Mouse (Mus musculus) B cell, adult 2 months (primary cell): ENCODE results near the gene Sh3bp2.

Experiments
- DNase-seq, 2 experiments: peaks; one replicate each; pipeline ENCODE4 v3.0.0; 2022

Sh3bp2 gene

GRCm38 (mm10) chr5:34525663-34526476 lies at the start of gene Sh3bp2:
TSS of gene Sh3bp2 (plus strand) at chr5:34525838.
- peak; percentile 99 for DNase-seq

DNA sequence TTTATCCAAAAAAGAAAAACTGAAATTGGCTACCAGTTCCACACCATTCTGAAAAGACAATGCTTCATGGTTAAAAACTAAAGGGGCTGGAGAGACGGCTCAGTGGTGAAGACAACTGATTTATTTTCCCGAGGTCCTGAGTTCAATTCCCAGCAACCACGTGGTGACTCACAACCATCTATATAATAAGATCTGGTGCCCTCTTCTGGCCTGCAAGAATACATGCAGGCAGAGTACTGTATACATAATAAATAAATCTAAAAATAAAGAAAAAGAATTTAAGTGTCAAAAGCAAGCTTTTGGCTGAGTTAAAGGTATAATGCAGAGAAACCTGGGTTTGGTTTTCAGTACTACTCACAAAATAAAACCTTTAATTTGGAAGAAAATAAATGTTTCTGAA lies 44.7 kb upstream of the Sh3bp2 start:
- peak in 1 of 2 experiments; percentile 19 for DNase-seq

DNA sequence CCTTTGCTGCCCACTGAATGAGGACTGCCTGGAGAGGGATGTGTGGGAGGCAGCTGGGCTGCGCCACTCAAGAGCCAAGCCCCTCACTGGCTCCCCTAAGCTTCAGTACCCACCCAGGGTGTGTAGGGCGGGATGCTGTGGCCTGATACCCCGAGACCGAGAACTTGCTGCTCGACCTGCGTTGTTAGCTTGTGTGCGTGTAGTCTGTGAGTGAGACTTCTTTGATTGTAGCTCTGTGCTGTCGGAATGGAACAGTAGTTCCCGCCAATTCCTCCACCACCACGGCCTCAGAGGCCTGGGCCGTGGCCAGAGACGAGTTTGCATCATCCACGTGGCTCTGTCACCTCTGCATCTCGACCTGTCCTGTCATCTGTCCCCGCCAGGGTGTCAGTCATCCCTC lies 39.9 kb upstream of the Sh3bp2 start:
- DNase-seq: no peak

DNA sequence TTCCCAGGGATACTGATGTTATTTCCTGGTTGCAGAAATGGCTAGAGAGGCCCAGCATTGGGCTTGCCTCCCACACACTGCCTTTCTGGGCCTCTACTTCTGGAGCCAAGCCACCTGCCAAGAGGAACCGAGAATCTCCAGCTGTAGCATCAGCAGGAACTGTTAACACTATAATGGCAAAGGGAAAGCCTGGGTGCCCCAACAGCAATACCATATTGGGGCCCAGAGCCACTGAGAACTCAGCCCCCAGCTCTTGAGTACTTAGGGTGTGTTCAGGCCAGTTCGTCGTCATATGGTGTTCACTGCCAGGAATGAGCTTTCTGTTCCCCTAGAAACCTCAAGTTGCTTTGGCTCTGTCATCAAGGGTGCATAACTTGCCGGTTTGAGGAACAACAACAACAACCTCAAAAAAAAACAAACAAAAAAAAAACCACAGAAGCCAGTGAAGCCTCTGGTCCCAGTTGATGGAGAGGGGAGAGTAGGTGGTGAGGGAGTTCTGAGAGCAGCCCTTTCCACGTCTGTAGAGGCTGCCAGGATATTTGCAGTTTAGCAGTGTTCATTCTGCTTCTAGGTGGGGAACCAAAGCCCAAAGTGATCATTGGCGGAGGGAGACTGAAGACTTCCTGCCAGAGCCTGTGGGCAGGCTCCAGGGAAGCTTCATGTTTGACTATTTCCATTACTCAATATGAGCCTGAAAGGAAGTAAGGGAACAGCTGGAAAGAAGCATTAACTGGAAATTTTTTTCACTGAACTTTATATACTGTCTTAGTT lies 38.1 kb upstream of the Sh3bp2 start:
- DNase-seq: no peak

GRCm38 (mm10) chr5:34488741-34489417 lies 36.8 kb upstream of the Sh3bp2 start:
- no peak for DNase-seq

GRCm38 (mm10) chr5:34489418-34489787 lies 36.2 kb upstream of the Sh3bp2 start:
- no peak for DNase-seq

GRCm38 (mm10) chr5:34496745-34497144 lies 28.9 kb upstream of the Sh3bp2 start:
- DNase-seq: no peak

DNA sequence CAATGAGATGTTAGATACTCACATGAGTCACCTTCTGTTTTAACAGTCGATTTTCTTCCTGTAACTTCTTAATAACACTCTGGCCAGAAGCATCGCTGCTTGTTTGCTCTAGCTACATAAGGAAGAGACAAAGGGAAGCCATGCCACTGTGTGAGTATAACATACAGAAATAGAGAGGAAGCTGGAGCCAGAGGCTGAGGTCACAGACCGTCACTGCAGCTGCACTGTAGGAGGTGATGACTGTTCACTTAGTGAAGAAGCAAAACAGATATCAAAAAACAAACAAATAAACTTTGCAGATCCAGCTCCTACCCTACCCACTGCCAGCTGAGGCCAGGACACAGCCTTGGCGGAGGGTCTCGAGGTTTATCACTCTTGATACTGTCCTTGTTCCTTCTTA lies 24.8 kb upstream of the Sh3bp2 start:
- DNase-seq: no peak

- no peak for DNase-seq
These were observed 24.1 kb upstream of the Sh3bp2 start for GRCm38 (mm10) chr5:34501588-34501987.

DNA sequence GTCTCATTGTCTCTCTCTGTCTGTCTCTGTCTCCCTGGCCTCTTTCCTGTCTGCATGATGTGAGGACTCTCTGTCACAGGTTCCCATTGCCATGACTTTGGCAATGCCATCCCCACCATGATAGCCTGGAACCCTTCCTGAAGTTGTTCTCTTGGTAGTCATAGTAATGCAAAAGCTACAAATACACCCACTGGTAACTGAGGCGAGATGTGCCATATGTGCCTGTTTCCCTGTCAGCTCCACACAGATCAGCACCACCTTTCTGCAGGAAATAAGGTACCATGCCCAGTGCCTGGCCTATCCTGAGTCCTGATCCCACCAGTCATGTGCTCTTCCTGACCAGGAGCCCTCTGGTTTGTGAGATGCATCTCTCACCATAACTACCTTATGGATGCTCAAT lies 23.2 kb upstream of the Sh3bp2 start:
- no peak for DNase-seq

DNA sequence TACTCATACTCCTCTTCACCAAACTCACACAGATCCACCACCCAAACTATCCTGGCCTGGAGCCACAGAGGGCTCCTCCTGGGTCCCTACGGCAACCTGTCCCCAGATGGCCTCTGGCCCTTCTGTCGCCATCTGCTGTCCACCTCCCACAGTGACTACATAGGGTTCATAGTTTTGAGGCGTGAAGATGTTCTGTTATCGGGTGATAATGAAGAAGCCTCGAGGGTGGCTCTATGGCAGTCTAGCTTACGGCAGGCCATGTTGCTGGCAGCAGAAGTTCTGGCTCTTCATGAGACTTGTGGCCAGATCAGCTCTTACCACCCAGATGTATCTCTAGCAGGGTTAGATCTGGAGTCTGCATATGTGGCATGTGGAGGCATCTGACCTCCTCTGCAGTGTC lies 22.8 kb upstream of the Sh3bp2 start:
- DNase-seq: no peak

DNA sequence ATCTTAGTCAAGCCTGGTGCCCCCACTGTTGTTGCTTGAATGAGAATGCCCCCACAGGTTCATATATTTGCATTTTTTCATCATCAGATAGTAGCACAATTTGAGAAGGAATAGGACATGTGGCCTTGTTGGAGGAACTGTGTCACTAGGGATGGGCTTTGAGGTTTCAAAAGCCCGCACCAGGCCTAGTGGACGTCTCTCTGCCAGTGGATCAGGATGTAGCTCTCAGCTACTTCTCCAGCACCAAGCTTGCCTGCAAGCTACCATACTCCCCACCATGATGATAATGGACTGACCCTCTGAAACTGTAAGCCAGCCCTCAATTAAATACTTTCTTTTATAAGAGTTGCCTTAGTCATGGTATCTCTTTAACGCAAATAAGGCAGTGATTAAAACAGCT lies 13.2 kb upstream of the Sh3bp2 start:
- no peak for DNase-seq

- DNase-seq: peak; percentile 97 to 98
These were observed 12.0 kb upstream of the Sh3bp2 start, which contains the start of gene Tnip2 for GRCm38 (mm10) chr5:34513466-34514217. TSS of gene Tnip2 (minus strand) at chr5:34513991.

GRCm38 (mm10) chr5:34514218-34514566 lies 11.4 kb upstream of the Sh3bp2 start:
- DNase-seq: no peak

DNA sequence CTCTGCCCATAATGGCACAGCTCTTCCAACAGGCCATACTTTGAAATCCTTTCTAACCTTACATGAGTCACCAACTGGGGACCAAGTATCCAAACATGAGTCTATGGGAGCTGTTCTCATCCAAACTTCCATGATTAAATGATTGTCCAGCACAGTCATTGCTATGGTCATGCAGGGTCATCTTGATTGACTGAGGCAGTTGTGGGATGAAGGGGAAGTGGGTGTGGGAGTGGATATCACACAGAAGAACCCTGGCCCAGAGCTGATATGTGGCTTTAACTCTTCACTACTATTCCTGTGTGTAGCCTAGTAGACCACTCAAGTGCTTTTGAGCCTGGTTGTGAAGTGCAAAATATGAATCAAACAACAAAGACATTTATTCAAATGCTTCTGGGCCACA lies 10.5 kb upstream of the Sh3bp2 start:
- no peak for DNase-seq

DNA sequence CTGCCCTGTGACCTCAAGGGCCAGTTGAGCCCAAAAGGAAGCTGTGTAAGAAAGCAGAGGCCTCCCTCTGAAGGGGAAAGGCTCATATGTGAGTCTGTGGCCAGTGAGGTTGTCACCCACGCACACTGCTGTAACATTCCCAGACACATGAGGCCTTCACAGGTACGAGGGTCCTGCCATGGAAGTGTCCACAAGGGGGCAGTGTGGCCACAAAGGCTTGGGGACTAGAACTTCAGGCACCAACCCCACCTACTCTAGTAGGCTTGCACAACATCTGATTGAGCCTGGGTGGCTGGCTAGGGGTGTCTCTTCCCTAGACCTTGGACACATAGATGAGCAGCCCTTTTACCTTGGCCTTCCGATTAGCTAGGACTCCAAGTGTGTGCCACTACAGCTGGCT lies 7.7 kb upstream of the Sh3bp2 start:
- DNase-seq: peak; percentile 93 to 94

DNA sequence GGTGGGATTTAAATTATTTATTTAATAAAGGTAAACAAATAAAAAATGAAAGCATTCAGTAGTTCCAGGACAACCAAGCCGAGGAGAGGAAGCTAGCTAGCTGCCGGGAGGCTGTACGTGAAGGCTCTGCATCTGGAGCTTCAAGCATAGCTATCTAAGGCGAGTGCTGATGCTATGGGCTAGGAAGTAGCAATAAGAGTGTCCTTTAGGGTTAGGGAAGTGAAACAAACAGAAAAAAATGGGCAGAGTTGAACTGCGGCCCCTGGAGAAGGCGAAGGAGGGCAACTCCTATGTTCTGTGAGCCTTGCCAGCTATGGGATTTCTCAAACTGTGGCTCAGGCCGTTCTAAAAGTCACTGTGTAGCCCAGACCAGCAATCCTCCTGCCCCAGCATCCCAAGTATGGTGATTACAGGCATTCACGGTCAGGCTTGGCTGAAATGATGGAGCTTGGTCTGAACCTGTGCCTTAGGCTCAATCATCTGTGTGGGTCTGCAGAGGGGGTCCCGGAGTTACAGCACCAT lies 6.2 kb upstream of the Sh3bp2 start:
- peak; percentile 50 to 56 for DNase-seq

GRCm38 (mm10) chr5:34520458-34521209 lies 5.0 kb upstream of the Sh3bp2 start:
- peak; percentile 63 to 66 for DNase-seq

DNA sequence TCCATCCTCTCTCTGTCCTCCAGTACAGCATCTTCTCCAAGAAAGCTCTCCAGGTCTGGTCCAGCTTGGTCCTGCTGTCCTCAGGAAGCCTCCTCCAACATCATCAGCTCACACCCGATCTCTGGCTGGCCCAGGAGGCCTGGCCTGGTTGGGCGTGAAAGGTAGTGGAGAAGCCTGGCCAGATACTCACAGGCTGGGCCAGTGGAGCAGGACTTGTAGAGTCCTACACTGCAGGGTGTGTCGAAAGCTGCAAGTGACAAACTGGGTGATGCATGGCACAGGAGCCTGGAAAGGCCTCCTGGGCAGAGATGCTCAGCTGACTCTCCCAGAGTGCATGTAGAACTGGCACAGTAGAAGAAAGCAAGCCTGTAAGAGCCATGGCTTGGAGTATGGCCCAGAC lies 4.3 kb upstream of the Sh3bp2 start:
- no peak for DNase-seq

DNA sequence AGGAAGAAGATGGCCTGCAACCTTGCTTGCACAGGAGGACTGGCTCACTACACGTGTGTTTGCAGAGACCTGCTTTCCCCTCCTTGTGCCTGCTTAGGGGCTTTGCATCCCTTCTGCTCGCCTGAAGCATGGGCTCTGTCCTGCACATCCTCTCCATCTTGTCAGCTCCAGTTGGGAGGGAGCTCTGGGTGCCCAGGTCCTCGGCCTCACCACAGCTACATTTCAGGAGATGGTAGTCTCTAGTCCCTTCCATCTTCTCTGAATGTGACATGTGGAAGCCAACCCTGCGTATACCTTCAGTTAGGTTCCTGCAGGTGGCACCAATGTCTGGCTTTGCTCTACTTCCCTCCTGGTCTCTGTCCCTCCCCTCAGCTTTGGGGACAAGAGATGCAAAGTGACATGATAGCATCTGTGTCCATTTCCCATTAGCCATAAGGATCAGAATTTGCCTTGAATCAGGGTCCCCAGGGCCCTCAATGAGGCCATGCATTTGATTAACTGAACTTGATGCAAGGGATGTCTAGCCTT lies 1.6 kb upstream of the Sh3bp2 start:
- peak; percentile 56 to 59 for DNase-seq

GRCm38 (mm10) chr5:34524511-34524910 lies 1.1 kb upstream of the Sh3bp2 start:
- DNase-seq: no peak

- no peak for DNase-seq
These were observed 788 bp downstream of the Sh3bp2 start for GRCm38 (mm10) chr5:34526477-34526775.
